Mouse (Mus musculus): ENCODE measurements at regions not wholly inside any gene's neighbourhood (a gene's known extent, or its start where the extent isn't known, plus 50 kb on each side); places are given as distances from the start of the nearest gene placed in this dataset.

DNA sequence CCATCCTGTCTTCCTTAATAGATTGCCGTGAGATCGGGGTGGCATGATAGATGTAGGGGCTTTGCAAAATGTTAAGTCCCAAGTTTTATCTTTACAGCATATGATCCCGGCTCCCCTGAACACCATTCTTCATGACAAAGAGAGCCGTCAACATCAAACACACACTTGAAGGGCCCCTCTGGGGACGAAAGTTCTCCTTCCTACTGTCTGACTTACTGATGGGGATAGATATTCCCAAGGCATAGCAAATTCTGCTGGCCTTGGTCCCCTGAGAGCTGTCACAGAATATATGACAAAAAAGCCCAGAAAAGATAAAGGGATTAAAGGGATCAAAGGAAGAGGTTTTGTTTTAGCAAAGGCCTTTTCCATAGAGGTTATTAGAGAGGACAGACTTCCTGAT lies 130.9 kb downstream of the Srek1 start:
- H3K79me2 ChIP-seq (replicated peaks; ENCODE audit: control insufficient read depth, extremely low read depth, insufficient read depth, poor library complexity, severe bottlenecking), result no peaks in the 10 kb centered on the region
- no peak for TF ChIP-seq POLR2AphosphoS2 (IDR thresholded peaks at IDR 0.05; ENCODE audit: low read depth, low read length)
- no peak for TF ChIP-seq JUN (IDR thresholded peaks at IDR 0.05; ENCODE audit: insufficient read depth, low read depth, low read length)
- DNase-seq (ENCODE audit: extremely low read depth), result no peak
- no peak overlapping the region for H3K4me2 ChIP-seq (ENCODE audit: insufficient read depth, low read depth, poor library complexity, severe bottlenecking)
- no peaks in the 10 kb centered on the region; a peak in 1 of 4 replicates for H3K4me1 ChIP-seq (ENCODE audit: control insufficient read depth in 1 of 2, insufficient read depth in 2 of 2)
- no peak overlapping the region for H3K4me3 ChIP-seq (replicated peaks in 1 of 3; ENCODE audit: low read depth in 2 of 3, low read length in 2 of 3, poor library complexity in 1 of 3)
- dilution Hi-C loops (cut with MboI; ENCODE audit: extremely low pct_ligation_motif_present, extremely low pct_unique_long_range_greater_than_20kb, low sequenced_read_pairs), result no loop called here
- H3K9ac ChIP-seq (ENCODE audit: insufficient read depth, low read depth), result no peak overlapping the region
- H3K27ac ChIP-seq (ENCODE audit: insufficient read depth, low read depth), result no peak overlapping the region
- in situ Hi-C loops (cut with MboI; ENCODE audit: low pct_ligation_motif_present, low pct_unique_long_range_greater_than_20kb, low sequenced_read_pairs), result loop anchor here (10.0 kb wide), 1 partner anchor 469 kb away; no protein-coding TSS in a partner anchor
- H3K36me3 ChIP-seq (replicated peaks in 1 of 2; ENCODE audit: control insufficient read depth in 1 of 2, insufficient read depth in 1 of 2, low read length in 1 of 2), result no peaks in the 10 kb centered on the region
- H3K27me3 ChIP-seq (replicated peaks), result no peaks in the 10 kb centered on the region
- H3K9me3 ChIP-seq (replicated peaks; ENCODE audit: low read length), result no peaks in the 10 kb centered on the region

DNA sequence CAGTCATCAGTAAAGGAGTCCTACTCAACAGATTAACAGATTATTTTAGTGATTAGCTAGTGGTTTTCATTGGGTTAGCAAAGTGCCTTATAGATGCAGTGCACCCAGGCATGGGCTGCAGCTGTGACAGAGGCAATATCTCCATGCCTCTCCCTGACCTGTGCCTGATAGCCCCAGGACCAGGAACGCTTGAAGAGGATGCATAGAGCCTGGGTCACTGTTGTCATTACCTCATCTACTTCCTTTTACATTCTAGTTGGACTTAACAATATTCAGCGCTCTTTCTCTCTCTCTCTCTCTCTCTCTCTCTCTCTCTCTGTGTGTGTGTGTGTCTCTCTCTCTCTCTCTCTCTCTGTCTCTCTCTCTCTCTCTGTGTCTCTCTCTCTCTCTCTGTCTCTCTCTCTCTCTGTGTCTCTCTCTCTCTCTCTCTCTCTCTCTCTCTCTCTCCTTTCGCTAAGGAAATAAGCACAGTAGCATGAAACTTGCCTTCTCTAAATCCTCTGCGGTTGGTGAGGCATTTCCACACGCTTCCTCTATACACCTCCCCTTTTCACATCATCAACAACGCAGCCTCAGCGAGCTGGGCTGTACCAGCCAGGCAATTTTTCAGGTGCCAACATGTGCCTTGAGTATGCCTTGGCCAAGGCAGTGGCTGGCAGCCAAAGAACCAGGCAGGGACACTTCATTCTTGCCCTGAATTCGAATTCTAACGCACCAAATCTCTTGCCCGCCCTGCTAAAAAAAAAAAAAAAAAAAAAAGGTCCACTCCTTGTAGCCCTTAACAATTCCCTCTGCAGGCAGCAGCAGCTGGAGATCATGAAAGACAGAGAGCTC lies 131.6 kb downstream of the Srek1 start:
- TF ChIP-seq JUND (conservative IDR thresholded peaks at IDR 0.05; ENCODE audit: low read depth, low read length) (no peak), USF2 (conservative IDR thresholded peaks at IDR 0.05; ENCODE audit: low read depth, low read length) (no peak), EP300 (IDR thresholded peaks at IDR 0.05; ENCODE audit: low read length) (no peak), NELFE (IDR thresholded peaks at IDR 0.05; ENCODE audit: low read depth, low read length) (no peak), ZMIZ1 (IDR thresholded peaks at IDR 0.05; ENCODE audit: low read depth, low read length) (no peak), ETS1 (conservative IDR thresholded peaks at IDR 0.05; ENCODE audit: low read depth, low read length) (no peak), MXI1 (IDR thresholded peaks at IDR 0.05; ENCODE audit: low read depth, low read length) (no peak), CHD1 (IDR thresholded peaks at IDR 0.05; ENCODE audit: low read depth, low read length) (no peak), IRF4 (IDR thresholded peaks at IDR 0.05; ENCODE audit: low read depth, low read length) (no peak), MEF2A (IDR thresholded peaks at IDR 0.05; ENCODE audit: borderline replicate concordance, low read depth, low read length) (no peak), GABPA (IDR thresholded peaks at IDR 0.05; ENCODE audit: insufficient replicate concordance, low read depth, low read length) (no peak), MAX (IDR thresholded peaks at IDR 0.05; ENCODE audit: low read length) (no peak), E2F4 (IDR thresholded peaks at IDR 0.05; ENCODE audit: insufficient replicate concordance, low read depth, low read length) (no peak)
- in situ Hi-C loops (cut with MboI; ENCODE audit: low pct_ligation_motif_present, low pct_unique_long_range_greater_than_20kb, low sequenced_read_pairs) (loop anchor here (10.0 kb wide), 1 partner anchor 468 kb away; no protein-coding TSS in a partner anchor), dilution Hi-C loops (cut with MboI; ENCODE audit: extremely low pct_ligation_motif_present, extremely low pct_unique_long_range_greater_than_20kb, low sequenced_read_pairs) (no loop called here)
- DNase-seq (ENCODE audit: extremely low read depth), result no peak
- no peaks in the 10 kb centered on the region for H3K79me2 ChIP-seq (replicated peaks; ENCODE audit: control insufficient read depth, extremely low read depth, insufficient read depth, poor library complexity, severe bottlenecking)
- no peaks in the 10 kb centered on the region for H3K36me3 ChIP-seq (replicated peaks in 1 of 2; ENCODE audit: control insufficient read depth in 1 of 2, insufficient read depth in 1 of 2, low read length in 1 of 2)
- no peak overlapping the region for H3K9ac ChIP-seq (ENCODE audit: insufficient read depth, low read depth)
- no peak overlapping the region for H3K27ac ChIP-seq (ENCODE audit: insufficient read depth, low read depth)
- no peak overlapping the region for H3K4me2 ChIP-seq (ENCODE audit: insufficient read depth, low read depth, poor library complexity, severe bottlenecking)
- H3K4me3 ChIP-seq (replicated peaks in 1 of 3; ENCODE audit: low read depth in 2 of 3, low read length in 2 of 3, poor library complexity in 1 of 3), result no peak overlapping the region
- H3K4me1 ChIP-seq (ENCODE audit: control insufficient read depth in 1 of 2, insufficient read depth in 2 of 2), result no peaks in the 10 kb centered on the region; a peak in 1 of 4 replicates
- no peaks in the 10 kb centered on the region for H3K27me3 ChIP-seq (replicated peaks)
- H3K9me3 ChIP-seq (replicated peaks; ENCODE audit: low read length), result no peaks in the 10 kb centered on the region
